Mouse (Mus musculus) MEL-GATA-1-ER (cell line): ENCODE measurements around the gene Prss1.
"Not testable (repeated sequence)": the region's sequence is repeated elsewhere in the genome, so short reads cannot be mapped to it uniquely, and the experiment has no call there.

ENCODE experiments used
- DNase-seq: peaks from one replicate; pipeline ENCODE4 v3.0.0-alpha.2; 2012; ENCODE audit warnings: low read depth; ENCODE audit errors: extremely low read depth

Gene Prss1

DNA sequence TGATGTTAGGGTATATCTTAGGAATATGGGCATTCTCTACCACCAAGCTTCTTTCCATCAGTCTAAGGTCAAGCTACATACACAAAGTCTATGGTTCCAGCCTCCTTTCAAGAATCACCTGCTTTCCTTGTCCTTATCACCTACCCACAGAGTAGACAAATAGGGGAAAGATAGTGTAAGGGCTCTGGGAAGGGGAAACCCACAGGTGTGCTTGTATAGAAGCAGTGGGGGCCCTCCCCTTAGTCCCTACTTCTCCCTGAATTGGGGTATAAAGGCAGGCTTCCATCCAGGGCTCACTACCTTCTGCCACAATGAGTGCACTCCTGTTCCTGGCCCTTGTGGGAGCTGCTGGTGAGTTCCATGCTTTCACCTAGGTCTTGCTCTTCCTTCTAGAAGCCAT, at the start of gene Prss1:
Prss1 (plus strand) TSS at position 301 of the 400 bp plus-strand sequence.
- DNase-seq: not testable (repeated sequence)

DNA sequence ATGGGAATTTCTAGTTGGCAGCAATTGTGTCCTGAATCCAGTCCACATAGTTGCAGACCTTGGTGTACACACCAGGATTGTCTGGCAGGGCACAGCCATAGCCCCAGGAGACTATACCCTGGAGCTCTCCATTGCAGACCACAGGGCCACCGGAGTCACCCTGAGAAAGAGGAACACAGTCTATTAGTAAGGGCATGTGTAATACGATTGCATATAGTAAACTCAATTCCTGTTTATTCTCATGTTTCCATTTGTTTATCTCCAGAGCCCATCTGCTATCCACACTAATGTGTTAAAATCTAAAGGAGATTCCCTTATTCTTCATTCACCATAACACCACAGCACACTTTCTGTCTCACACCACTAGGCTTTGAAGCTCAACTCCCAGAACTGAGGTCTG, 16.5 kb upstream of the Prss1 start:
- DNase-seq: not testable (repeated sequence)

GRCm38 (mm10) chr6:41446045-41446444, 12.7 kb upstream of the Prss1 start, which contains the start of gene Gm10334:
Gene Gm10334, minus strand, starts transcription at chr6:41446145.
- not testable (repeated sequence) for DNase-seq

DNA sequence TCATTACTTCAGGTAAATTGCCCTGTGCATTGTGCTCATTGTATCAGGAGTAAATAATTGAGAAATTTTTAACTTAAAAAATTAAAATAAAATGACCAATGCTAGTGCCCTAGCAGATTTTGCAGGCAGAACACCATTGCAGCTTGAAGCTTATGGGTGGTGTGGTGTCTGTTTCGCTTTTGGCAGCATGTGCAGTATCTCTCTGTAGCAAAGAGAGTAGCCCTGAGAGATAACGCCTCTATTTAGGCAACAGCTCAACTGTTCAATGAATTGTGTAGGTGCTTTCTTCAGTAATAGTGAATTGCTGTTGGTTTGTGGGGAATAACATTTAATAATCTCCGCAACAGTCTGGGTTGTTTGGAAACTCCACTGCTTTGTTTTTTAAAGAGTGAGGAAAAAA, 40.6 kb downstream of the Prss1 start:
- no peak for DNase-seq

DNA sequence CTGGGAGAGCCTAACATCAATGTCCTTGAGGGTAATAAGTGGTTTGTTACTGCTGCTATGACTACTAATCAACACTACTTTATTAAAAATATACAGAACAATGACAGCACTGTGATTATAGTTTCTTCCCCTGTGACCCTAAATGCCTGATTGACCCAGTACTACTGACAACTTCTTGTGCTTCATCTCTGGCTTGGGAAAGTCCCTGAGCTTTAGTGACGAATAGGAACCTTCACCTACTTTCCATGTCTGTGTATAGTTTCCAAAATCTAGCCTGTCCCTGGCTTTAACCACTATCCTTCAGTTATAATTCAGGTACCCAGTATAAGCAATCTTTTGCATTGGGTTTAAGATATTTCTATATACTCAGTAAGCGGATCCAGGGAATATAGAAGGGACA, 46.2 kb downstream of the Prss1 start:
- no peak for DNase-seq

DNA sequence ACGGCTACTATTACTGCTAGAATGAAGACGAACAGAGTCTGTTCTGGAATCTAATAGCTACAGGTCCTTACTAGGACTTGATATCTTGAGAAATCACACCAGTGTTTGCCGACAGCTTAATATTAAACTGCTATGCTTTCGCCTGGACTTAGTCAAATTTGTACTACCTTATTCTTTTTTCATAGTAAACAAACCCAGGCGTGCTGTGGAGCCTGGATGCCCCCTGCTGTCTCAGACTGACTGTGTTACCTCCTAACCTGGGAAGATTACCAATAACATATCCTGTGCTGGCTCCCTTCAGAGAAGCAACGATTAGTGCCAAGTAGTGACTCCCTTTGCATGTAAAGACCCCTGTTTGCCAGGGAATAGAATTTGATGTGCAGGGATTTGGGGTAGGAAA, 46.6 kb downstream of the Prss1 start:
- DNase-seq: no peak
